Mouse (Mus musculus) G1E (cell line): ENCODE results near the gene Slfn9. TPM values are rescaled to one million over a fixed set of nuclear protein-coding genes. Genes with fewer than 3 reads are reported as not detected.
"Not testable (repeated sequence)": the region's sequence is repeated elsewhere in the genome, so short reads cannot be mapped to it uniquely, and the experiment has no call there.

Experiments
- ATAC-seq: 2 replicates; pipeline ENCODE4 v1.8.0; 2016; ENCODE audit warnings: mild to moderate bottlenecking; ENCODE audit not compliant: insufficient number of reproducible peaks, poor library complexity, low FRiP score, severe bottlenecking; ENCODE audit errors: extremely low read depth
- DNase-seq: peaks from one replicate; pipeline ENCODE4 v3.0.0; 2012; ENCODE audit warnings: low spot score
- H3K27me3 ChIP-seq: 2 replicates; pipeline ENCODE4 v1.6.1; 2012; ENCODE audit warnings: mild to moderate bottlenecking, low read length, inconsistent platforms; ENCODE audit not compliant: insufficient read depth
- H3K36me3 ChIP-seq: replicated peaks from 2 replicates; pipeline ENCODE3; 2012; ENCODE audit warnings: mild to moderate bottlenecking, inconsistent platforms
- H3K4me1 ChIP-seq: 2 replicates; pipeline ENCODE4 v1.6.1; 2012; ENCODE audit warnings: low read depth, low read length, inconsistent platforms, mixed read lengths; ENCODE audit not compliant: insufficient read depth
- H3K4me3 ChIP-seq: 2 replicates; pipeline ENCODE4 v1.5.1; 2012; ENCODE audit warnings: low read depth, mild to moderate bottlenecking, inconsistent platforms, low read length, moderate library complexity, mixed read lengths
- H3K9me3 ChIP-seq: replicated peaks from 2 replicates; pipeline ENCODE4 v1.6.1; 2012; ENCODE audit warnings: inconsistent platforms
- CTCF ChIP-seq: IDR thresholded peaks from 2 replicates; pipeline ENCODE4 v1.5.1; 2012; ENCODE audit warnings: low read depth, low read length, inconsistent platforms, mixed read lengths
- GATA1 ChIP-seq: IDR thresholded peaks from 2 replicates; pipeline ENCODE4 v1.6.1; 2012; ENCODE audit warnings: borderline replicate concordance, low read length, inconsistent platforms, mixed read lengths
- GATA2 ChIP-seq: IDR thresholded peaks from 2 replicates; pipeline ENCODE4 v1.6.1; 2012; ENCODE audit warnings: low read depth, low read length, inconsistent platforms, borderline replicate concordance
- POLR2AphosphoS5 ChIP-seq: IDR thresholded peaks from 2 replicates; pipeline ENCODE4 v1.6.1; 2012; ENCODE audit warnings: low read depth, low read length, inconsistent platforms; ENCODE audit not compliant: insufficient replicate concordance
- TAL1 ChIP-seq: conservative IDR thresholded peaks from 2 replicates; pipeline ENCODE4 v1.6.1; 2012; ENCODE audit warnings: low read depth, low read length, inconsistent platforms, mixed read lengths
- polyA plus RNA-seq: library from polyadenylated mRNA; stranded (reverse); fragments of >175 nt; gene quantifications from 2 replicates; pipeline ENCODE4 v1.2.3, GENCODE M21; 2012
- total RNA-seq, 2 experiments: library from RNA; stranded (forward) in 1 of 2; stranded (reverse) in 1 of 2; fragments of 200-1000 nt in 1 of 2; fragments of >200 nt in 1 of 2; fragmentation: Nextera tagmentation in 1 of 2; gene quantifications; 2 replicates each; pipeline ENCODE4 v1.2.3; 2014 to 2017

Slfn9 gene
- total and polyA plus RNA-seq, 3 experiments = 0.33 TPM; not detected in 2

DNA sequence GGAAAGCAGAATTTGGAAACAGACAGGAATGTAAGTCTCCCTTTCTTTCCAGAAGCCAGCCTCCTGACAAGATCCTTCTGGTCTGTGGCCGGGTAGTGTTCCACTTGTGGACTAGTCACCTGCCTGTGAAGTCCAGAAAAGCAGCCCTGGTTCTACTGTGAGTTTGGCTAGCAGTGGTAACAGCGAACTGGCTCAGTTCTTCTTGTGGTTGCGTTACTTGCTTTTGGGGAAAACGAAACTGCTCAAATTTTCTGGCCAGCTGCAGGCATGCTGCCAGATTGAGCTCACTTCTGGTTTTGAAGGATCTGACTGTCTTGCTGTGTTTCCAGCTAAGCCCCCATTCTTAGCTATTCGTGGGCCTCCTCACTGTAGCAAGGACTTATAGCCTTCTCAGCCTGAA, 29.0 kb upstream of the Slfn9 start, which contains the start of gene Slfn8:
Slfn8 (minus strand) TSS at position 190 of the 400 bp plus-strand sequence.
- Histone ChIP-seq H3K36me3 (no peaks in the 10 kb centered on the region), H3K27me3 (peaks cover 5% of the 10 kb centered on the region; the same call in 1 of the 2 replicates), H3K4me1 (no peaks in the 10 kb centered on the region), H3K4me3 (no peak within 1 kb of the TSS), H3K9me3 (no peaks in the 10 kb centered on the region)
- no peak for ATAC-seq
- no peak for DNase-seq
- TF ChIP-seq CTCF (no peak), GATA2 (no peak), GATA1 (no peak), TAL1 (no peak), POLR2AphosphoS5 (no peak)

DNA sequence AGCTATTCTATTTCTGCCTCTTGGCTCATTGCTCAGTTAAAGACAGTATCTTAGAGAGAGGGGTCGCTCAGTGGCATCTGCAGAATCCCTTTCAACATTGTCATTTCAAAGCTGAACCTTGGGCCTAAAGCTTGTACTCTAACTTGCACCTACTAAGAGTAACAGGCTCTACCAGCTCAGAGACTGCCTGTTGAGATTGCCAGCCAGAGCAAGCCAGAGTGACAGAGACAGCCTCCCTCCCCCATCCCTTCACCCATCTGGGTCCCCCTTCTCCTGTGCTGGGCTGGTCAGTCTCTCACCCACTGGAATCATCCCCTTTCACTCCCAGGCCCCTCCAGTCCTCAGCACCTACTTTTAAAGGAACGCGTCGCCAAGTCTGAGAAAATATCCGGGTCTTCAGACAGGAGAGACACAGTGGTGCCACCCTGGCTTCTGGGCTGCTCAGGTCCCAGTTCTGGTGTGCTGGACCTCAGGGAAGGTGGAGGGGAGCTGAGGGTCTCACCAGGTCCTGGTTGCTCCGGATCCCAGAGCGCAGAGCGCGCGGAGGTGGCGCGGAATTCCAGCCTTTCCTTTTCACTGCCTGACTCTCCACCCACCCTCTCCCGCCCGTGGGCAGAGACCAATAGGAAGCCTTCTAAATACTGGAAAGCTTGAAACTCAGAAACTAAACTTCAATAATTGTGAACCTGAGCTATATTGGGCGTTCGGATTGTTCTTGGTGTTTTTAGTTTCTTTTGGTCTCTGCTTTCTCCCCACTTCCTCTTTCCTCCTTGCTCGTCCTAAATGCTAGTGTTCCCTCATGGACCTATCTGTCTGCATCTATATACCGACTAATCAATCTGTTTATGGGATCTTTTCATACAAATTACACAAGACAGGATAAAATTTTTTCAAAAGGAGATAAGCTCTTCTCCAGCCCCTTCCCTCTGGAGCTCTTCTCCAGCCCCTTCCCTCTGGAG, 28.2 kb upstream of the Slfn9 start:
- not testable (repeated sequence) for H3K36me3 ChIP-seq, H3K4me3 ChIP-seq, H3K27me3 ChIP-seq, H3K9me3 ChIP-seq, DNase-seq, ATAC-seq, H3K4me1 ChIP-seq

DNA sequence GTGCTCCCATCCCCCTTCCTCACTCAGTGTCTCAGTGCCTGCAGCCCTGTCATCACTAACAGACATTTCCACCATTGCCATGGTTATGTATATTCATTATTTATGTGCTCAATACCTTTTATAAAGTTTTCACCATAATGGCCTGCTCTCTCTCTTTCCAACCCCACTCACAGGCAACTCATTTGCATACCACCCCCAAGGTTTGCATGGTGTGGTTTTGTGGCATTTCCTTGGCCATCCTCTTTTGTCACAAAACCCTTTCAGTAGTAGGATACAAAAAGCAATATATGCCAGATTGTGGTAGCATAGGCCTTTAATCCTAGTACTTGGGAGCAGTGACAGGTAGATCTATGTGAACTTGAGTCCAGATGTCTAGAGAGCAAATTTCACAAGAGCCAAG, 24.5 kb upstream of the Slfn9 start:
- Histone ChIP-seq H3K27me3 (peaks cover 5% of the 10 kb centered on the region), H3K4me3 (no peak overlapping the region), H3K9me3 (no peaks in the 10 kb centered on the region), H3K4me1 (no peaks in the 10 kb centered on the region), H3K36me3 (no peaks in the 10 kb centered on the region)
- TF ChIP-seq GATA1 = no peak
- no peak for TF ChIP-seq GATA2
- no peak for TF ChIP-seq POLR2AphosphoS5
- TF ChIP-seq TAL1 = no peak
- TF ChIP-seq CTCF = no peak
- DNase-seq = no peak
- ATAC-seq = no peak

DNA sequence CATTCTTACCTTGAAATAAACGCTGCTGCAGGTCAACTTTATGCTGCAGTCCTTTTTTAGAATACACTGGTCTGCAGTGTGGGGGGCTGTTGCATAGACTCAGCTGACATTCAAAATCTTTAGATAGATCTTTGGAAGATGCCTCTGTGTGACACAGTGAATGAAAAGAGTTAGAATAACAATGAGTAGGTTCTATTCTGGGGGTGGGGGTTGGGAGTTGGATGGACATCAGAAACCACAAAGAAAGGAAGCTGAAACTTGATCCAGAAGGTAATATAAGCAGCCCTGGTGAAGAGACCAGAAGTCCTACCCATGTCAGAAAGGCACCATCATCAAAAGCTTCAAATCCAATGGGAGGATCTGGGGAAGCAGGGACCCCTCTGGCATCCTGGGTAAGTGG, 21.7 kb upstream of the Slfn9 start:
- H3K4me3 ChIP-seq = no peak overlapping the region
- ATAC-seq (no peak), DNase-seq (no peak)
- TF ChIP-seq CTCF (no peak), POLR2AphosphoS5 (no peak), TAL1 (no peak), GATA1 (no peak), GATA2 (no peak)
- H3K27me3 ChIP-seq = no peaks in the 10 kb centered on the region; the same call in 1 of the 2 replicates
- H3K4me1 ChIP-seq = no peaks in the 10 kb centered on the region
- H3K36me3 ChIP-seq = no peaks in the 10 kb centered on the region
- H3K9me3 ChIP-seq = no peaks in the 10 kb centered on the region

DNA sequence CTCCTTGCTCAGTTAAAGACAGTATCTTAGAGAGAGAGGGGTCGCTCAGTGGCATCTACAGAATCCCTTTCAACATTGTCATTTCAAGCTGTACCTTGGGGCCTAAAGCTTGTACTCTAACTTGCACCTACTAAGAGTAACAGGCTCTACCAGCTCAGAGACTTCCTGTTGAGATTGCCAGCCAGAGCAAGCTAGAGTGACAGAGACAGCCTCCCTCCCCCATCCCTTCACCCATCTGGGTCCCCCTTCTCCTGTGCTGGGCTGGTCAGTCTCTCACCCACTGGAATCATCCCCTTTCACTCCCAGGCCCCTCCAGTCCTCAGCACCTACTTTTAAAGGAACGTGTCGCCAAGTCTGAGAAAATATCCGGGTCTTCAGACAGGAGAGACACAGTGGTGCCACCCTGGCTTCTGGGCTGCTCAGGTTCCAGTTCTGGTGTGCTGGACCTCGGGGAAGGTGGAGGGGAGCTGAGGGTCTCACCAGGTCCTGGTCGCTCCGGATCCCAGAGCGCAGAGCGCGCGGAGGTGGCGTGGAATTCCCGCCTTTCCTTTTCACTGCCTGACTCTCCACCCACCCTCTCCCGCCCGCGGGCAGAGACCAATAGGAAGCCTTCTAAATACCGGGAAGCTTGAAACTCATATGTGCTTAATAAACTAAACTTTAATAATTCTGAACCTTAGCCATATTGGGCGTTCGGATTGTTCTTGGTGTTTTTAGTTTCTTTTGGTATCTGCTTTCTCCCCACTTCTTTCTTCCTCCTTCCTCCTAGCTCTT, 831 bp downstream of the Slfn9 start:
- not testable (repeated sequence) for H3K4me3 ChIP-seq, H3K36me3 ChIP-seq, ATAC-seq, H3K9me3 ChIP-seq, DNase-seq, H3K4me1 ChIP-seq, H3K27me3 ChIP-seq

DNA sequence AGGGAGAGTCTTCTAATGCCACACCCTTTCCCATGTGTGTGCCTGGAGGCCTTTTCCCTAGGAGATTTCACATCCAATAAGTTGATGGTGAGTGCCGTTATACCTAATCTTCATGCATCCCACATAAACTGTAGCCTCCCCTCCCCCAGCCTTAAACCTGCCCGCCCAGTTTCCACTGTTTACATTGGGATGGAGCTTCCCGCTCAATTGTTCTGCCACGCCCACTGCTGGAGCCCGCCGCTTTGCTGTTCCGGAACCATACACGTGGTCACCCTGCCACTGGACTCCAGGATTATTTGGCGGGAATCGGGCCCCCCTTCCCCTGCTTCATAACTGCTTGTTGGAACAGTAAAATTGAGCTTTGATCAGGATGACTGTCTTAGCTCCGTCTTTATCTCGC, 2.3 kb downstream of the Slfn9 start:
- Histone ChIP-seq H3K4me1 (no peaks in the 10 kb centered on the region), H3K27me3 (peaks cover 10% of the 10 kb centered on the region), H3K36me3 (no peaks in the 10 kb centered on the region), H3K4me3 (no peak overlapping the region), H3K9me3 (no peaks in the 10 kb centered on the region)
- TF ChIP-seq GATA1 = no peak
- TF ChIP-seq TAL1 = no peak
- no peak for TF ChIP-seq CTCF
- TF ChIP-seq GATA2 = no peak
- TF ChIP-seq POLR2AphosphoS5 = no peak
- no peak for ATAC-seq
- DNase-seq = no peak
